Mouse (Mus musculus) G1E-ER4 (cell line): Measurements from ENCODE around the gene Fbxo31. TPM values are rescaled to one million over a fixed set of nuclear protein-coding genes. Genes with fewer than 3 reads are reported as not detected.

ENCODE experiments used
- GATA1 ChIP-seq: IDR thresholded peaks from one replicate; pipeline ENCODE4 v1.8.0; 2012; ENCODE audit warnings: low read length, inconsistent platforms
- polyA plus RNA-seq: library from polyadenylated mRNA; stranded (reverse); fragments of >175 nt; gene quantifications from 2 replicates; pipeline ENCODE4 v1.2.3, GENCODE M21; 2012

Gene Fbxo31
- polyA plus RNA-seq, 1 experiment = 36.6 TPM

- TF ChIP-seq GATA1 = no peak
Observed at GRCm38 (mm10) chr8:121593293-121593692, 14.7 kb upstream of the Fbxo31 start.

GRCm38 (mm10) chr8:121591178-121592066 is 12.8 kb upstream of the Fbxo31 start:
- no peak for TF ChIP-seq GATA1

- no peak for TF ChIP-seq GATA1
Observed at GRCm38 (mm10) chr8:121590203-121591177, 11.9 kb upstream of the Fbxo31 start, which contains the start of gene Map1lc3b. Gene Map1lc3b (plus strand): TSS chr8:121590361.

GRCm38 (mm10) chr8:121589205-121589726 is 10.7 kb upstream of the Fbxo31 start:
- no peak for TF ChIP-seq GATA1

- no peak for TF ChIP-seq GATA1
Observed at GRCm38 (mm10) chr8:121588750-121589149, 10.1 kb upstream of the Fbxo31 start.

DNA sequence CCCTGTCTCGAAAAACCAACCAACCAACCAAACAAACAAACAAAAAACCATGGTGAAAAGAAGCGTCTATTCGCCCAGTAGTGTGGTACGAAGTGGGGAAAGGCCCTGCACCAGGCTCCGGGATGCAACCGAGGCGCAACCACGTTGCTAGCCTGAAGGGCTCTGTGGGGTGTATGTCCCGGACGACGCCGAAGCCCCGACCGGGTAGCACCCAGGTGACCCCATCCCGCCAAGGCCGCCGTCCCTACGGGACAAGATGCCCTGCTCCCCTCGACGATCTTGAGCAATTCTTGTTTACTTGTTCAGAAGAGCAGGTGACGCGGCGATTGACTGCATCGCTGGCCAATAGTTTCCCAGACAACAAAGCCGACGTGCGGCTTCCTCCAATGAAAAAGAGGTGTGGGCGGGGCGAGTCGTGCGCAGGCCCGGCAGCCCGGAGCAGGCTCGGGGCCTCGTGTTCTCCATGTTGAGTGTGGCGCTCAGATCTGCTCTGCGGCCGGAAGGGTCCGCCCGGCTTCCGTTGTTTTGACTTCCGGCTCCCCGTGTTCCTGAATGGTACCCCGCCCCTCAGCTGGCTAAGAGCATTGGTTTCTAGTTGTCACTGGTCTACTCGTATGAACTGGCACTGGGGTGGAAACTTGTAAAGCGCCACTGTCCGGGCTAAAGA is 6.7 kb upstream of the Fbxo31 start:
- no peak for TF ChIP-seq GATA1

- no peak for TF ChIP-seq GATA1
Observed at GRCm38 (mm10) chr8:121584730-121585129, 6.1 kb upstream of the Fbxo31 start.

DNA sequence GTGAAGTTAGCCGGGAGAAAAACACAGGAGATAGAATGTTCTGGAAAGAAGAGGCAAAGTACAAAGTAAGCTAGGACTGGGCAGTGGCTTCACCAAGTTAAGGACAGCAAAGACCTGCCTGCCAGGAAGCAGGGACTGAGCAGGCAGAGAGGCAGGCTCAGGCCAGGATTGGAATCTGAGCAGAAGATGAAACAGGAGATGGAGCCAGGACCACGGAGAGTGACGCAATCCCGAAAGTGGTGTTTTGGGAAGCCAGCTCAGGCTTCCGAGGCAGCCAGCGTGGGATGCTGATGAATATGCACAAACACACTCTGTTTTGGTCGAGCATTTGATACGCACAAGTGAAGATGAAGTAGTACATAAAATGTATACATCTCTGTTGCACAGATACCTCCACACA is 5.0 kb upstream of the Fbxo31 start:
- no peak for TF ChIP-seq GATA1

DNA sequence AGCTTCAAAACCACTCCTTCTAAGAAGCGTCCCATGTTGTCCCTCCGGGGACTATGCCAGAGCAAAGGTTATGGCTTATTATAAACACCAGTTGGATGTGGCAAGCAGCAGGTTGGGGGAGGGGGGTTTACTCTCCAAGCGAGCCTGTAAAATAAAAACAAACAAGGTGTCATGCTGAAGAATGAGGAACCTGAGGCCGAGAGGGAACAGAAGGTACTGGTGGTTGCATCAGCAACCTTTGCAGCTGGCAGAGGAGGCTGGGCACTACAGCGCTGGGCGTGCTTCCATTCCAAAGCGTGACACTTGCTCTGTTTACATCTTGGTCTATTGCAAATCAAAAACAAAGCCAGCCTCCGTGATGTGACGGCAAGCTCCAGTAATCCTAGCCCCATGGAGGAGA is 1.9 kb upstream of the Fbxo31 start:
- TF ChIP-seq GATA1 = no peak

GRCm38 (mm10) chr8:121577751-121578675 is 593 bp downstream of the Fbxo31 start:
- no peak for TF ChIP-seq GATA1

GRCm38 (mm10) chr8:121575661-121576060 is 2.9 kb downstream of the Fbxo31 start:
- no peak for TF ChIP-seq GATA1

DNA sequence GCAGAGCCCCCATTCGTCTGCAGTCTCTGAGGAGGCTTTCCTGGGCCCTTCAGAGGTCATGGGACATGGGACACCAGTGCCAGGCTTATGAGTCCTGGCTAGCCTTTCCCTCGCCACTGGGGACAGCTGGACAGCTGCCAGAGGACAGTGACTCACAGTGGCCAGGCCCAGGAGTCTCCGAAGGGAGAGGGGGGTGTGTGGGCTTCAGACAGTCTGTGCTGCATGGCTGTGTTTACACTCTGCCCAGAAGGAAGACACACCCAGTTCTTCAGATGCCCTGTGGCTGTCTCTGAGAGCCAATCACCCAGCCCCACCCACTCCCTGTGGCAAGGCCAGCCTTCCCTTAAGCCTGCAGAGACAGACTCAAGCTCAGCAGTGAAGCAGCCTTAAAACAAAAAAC is 5.3 kb downstream of the Fbxo31 start:
- no peak for TF ChIP-seq GATA1

GRCm38 (mm10) chr8:121572121-121572520 is 6.5 kb downstream of the Fbxo31 start:
- no peak for TF ChIP-seq GATA1

- TF ChIP-seq GATA1 = no peak
Observed at GRCm38 (mm10) chr8:121570801-121571200, 7.8 kb downstream of the Fbxo31 start.
